Mouse (Mus musculus): ENCODE measurements around the gene Gnb1. TPM values are rescaled to one million over a fixed set of nuclear protein-coding genes. Genes with fewer than 3 reads are reported as not detected.

The Gnb1 gene
- polyA plus RNA-seq, 1 experiment from 2014 or later = 316 TPM

GRCm38 (mm10) chr4:155593780-155594179 is 102.6 kb downstream of the Gnb1 start:
- H3K36me3 ChIP-seq (ENCODE audit: control insufficient read depth, insufficient read depth) = peaks cover 14% of the 10 kb centered on the region
- no peaks in the 10 kb centered on the region for H3K9me3 ChIP-seq (replicated peaks; ENCODE audit: control insufficient read depth, low read length)
- H3K27me3 ChIP-seq (ENCODE audit: control insufficient read depth, insufficient read depth, low read length) = no peaks in the 10 kb centered on the region
- H3K4me1 ChIP-seq (ENCODE audit: control insufficient read depth, insufficient read depth, low read length) = no peaks in the 10 kb centered on the region
- ATAC-seq (replicated peaks; ENCODE audit: extremely low read depth, insufficient read depth, low FRiP score) = no peak
- no peak overlapping the region for H3K9ac ChIP-seq (ENCODE audit: low read length)
- H3K4me2 ChIP-seq (ENCODE audit: low read depth, low read length) = no peak overlapping the region
- no peak overlapping the region for H3K4me3 ChIP-seq (ENCODE audit: low read length)
- 69% methylated on average over 1 of the region's 1 CpGs for whole genome bisulfite sequencing
- no peak overlapping the region for H3K27ac ChIP-seq (ENCODE audit: low read length)

GRCm38 (mm10) chr4:155595777-155596176 is 104.6 kb downstream of the Gnb1 start:
- H3K4me3 ChIP-seq (ENCODE audit: low read length) = no peak overlapping the region
- no peak for ATAC-seq (replicated peaks; ENCODE audit: extremely low read depth, insufficient read depth, low FRiP score)
- H3K9ac ChIP-seq (ENCODE audit: low read length) = no peak overlapping the region
- no peaks in the 10 kb centered on the region for H3K36me3 ChIP-seq (ENCODE audit: control insufficient read depth, insufficient read depth)
- H3K4me2 ChIP-seq (ENCODE audit: low read depth, low read length) = no peak overlapping the region
- WGBS = 69% methylated on average over 3 of the region's 3 CpGs
- H3K27ac ChIP-seq (ENCODE audit: low read length) = no peak overlapping the region
- no peaks in the 10 kb centered on the region for H3K27me3 ChIP-seq (ENCODE audit: control insufficient read depth, insufficient read depth, low read length)
- no peaks in the 10 kb centered on the region for H3K9me3 ChIP-seq (replicated peaks; ENCODE audit: control insufficient read depth, low read length)
- H3K4me1 ChIP-seq (ENCODE audit: control insufficient read depth, insufficient read depth, low read length) = no peaks in the 10 kb centered on the region

DNA sequence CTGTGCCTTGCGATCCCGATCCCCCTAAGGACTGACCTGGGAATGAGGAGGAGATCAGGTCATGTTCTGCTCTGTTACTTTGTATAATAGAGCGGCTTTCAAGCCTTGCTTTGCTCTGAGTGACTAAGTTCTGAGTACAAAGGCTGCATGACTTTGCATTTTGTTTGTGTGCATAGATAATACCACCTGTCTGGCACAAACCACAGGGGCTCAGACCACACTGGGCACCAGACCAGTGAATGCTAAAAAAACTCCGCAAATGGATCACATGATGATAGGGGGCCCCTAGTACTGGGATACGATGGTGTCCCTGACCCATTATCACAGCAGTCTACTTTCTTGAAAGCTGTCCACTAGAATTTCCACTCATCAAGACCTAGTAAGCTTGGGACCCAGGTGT is 105.4 kb downstream of the Gnb1 start:
- 66% methylated on average over 5 of the region's 5 CpGs for WGBS
- H3K4me3 ChIP-seq (ENCODE audit: low read length) = no peak overlapping the region
- no peak for ATAC-seq (replicated peaks; ENCODE audit: extremely low read depth, insufficient read depth, low FRiP score)
- H3K9me3 ChIP-seq (replicated peaks; ENCODE audit: control insufficient read depth, low read length) = no peaks in the 10 kb centered on the region
- H3K36me3 ChIP-seq (ENCODE audit: control insufficient read depth, insufficient read depth) = no peaks in the 10 kb centered on the region
- H3K4me2 ChIP-seq (ENCODE audit: low read depth, low read length) = no peak overlapping the region
- no peak overlapping the region for H3K9ac ChIP-seq (ENCODE audit: low read length)
- no peak overlapping the region for H3K27ac ChIP-seq (ENCODE audit: low read length)
- H3K4me1 ChIP-seq (ENCODE audit: control insufficient read depth, insufficient read depth, low read length) = no peaks in the 10 kb centered on the region
- no peaks in the 10 kb centered on the region for H3K27me3 ChIP-seq (ENCODE audit: control insufficient read depth, insufficient read depth, low read length)

DNA sequence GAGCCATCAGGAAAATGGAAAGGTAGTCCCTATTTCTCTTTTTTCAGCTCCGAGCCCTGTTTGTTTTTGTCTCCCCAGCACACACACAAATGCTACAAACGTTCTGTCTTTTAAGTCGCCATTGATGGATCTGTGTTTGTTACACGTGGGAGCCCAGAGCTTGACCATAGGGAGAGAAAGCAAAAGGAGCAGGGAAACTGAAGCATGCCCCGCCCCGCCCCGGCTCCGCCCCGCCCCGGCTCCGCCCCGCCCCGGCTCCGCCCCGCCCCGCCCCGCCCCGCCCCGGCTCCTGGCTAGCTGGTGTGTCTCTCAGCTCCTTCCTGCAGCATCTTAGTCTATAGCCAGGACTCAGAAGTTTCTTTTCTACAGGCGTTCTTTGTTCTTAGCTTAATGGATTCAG is 107.4 kb downstream of the Gnb1 start:
- Histone ChIP-seq H3K27ac (ENCODE audit: low read length) (no peak overlapping the region), H3K4me2 (ENCODE audit: low read depth, low read length) (no peak overlapping the region), H3K36me3 (ENCODE audit: control insufficient read depth, insufficient read depth) (no peaks in the 10 kb centered on the region), H3K9me3 (replicated peaks; ENCODE audit: control insufficient read depth, low read length) (no peaks in the 10 kb centered on the region), H3K4me3 (ENCODE audit: low read length) (no peak overlapping the region), H3K9ac (ENCODE audit: low read length) (no peak overlapping the region), H3K4me1 (ENCODE audit: control insufficient read depth, insufficient read depth, low read length) (peaks cover 7% of the 10 kb centered on the region), H3K27me3 (ENCODE audit: control insufficient read depth, insufficient read depth, low read length) (no peaks in the 10 kb centered on the region)
- ATAC-seq (replicated peaks; ENCODE audit: extremely low read depth, insufficient read depth, low FRiP score) = no peak
- 17% methylated on average over 20 of the region's 20 CpGs for WGBS

- peak overlapping the region; percentile 97 for H3K9ac ChIP-seq (ENCODE audit: low read length)
- H3K27me3 ChIP-seq (ENCODE audit: control insufficient read depth, insufficient read depth, low read length) = no peaks in the 10 kb centered on the region
- peak overlapping the region; percentile 99 for H3K4me3 ChIP-seq (ENCODE audit: low read length)
- ATAC-seq (replicated peaks; ENCODE audit: extremely low read depth, insufficient read depth, low FRiP score) = no peak
- peaks cover 2% of the 10 kb centered on the region; the same call in 1 of the 2 replicates for H3K36me3 ChIP-seq (ENCODE audit: control insufficient read depth, insufficient read depth)
- H3K27ac ChIP-seq (ENCODE audit: low read length) = peak overlapping the region; percentile 99
- peak overlapping the region; percentile 94 for H3K4me2 ChIP-seq (ENCODE audit: low read depth, low read length)
- no peaks in the 10 kb centered on the region for H3K9me3 ChIP-seq (replicated peaks; ENCODE audit: control insufficient read depth, low read length)
- 84% methylated on average over 10 of the region's 11 CpGs for WGBS
- H3K4me1 ChIP-seq (ENCODE audit: control insufficient read depth, insufficient read depth, low read length) = peaks cover 7% of the 10 kb centered on the region
Observed at GRCm38 (mm10) chr4:155599901-155600825, 109.0 kb downstream of the Gnb1 start.

DNA sequence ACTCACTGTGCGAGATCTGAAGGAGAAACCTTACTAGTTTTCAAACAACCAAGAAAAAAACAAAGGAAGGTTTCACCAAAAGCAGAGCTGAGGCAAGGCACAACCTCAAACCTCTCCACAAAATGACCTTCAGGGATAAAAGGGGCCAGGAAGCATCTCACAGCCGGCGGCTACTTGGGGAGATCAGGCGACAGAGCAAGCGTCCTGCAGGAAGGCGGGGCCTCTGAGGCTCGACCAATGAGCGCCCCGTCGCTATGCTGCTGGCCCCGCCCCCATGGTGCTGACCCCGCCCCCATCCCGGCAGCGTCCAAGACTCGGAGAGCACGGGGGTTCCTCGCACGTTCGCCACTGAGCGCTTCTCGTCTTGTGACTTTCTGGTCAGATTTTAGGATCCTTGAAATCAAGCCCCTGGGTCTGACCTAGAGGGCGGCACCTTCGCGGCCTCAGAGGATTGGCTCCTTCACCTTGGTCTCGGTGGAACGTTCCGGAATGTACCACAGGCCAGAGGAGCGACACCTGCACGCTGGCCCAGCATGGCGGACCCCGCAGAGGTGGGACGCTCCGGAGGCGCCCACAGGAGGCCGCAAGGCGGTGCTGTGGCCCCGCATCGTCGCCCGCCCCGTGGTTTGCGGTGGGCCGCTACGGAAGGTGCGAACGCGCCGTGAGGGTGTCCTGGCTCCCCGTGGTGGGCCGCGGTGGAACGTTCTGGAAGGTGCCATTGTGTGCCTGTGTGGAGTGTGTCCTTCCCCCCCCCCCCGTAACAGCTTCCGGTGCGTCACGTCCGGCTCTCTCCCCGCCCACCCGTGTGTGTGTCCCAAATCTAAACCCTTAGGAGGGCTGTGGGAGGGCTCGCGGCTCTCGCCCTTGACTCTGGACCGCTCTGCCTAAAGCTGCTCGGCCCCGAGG is 110.2 kb downstream of the Gnb1 start, which contains the start of gene Slc35e2:
Gene Slc35e2, plus strand, starts transcription at position 326 of the 906 bp plus-strand sequence.
- WGBS = under 1% methylated on average over 63 of the region's 65 CpGs

GRCm38 (mm10) chr4:155601997-155602456 is 110.9 kb downstream of the Gnb1 start:
- peaks cover 7% of the 10 kb centered on the region for H3K4me1 ChIP-seq (ENCODE audit: control insufficient read depth, insufficient read depth, low read length)
- no peaks in the 10 kb centered on the region for H3K27me3 ChIP-seq (ENCODE audit: control insufficient read depth, insufficient read depth, low read length)
- no peaks in the 10 kb centered on the region for H3K9me3 ChIP-seq (replicated peaks; ENCODE audit: control insufficient read depth, low read length)
- peak overlapping the region; percentile 94 for H3K4me2 ChIP-seq (ENCODE audit: low read depth, low read length)
- WGBS = 1% methylated on average over 31 of the region's 31 CpGs
- H3K4me3 ChIP-seq (ENCODE audit: low read length) = peak overlapping the region; percentile 99
- ATAC-seq (replicated peaks; ENCODE audit: extremely low read depth, insufficient read depth, low FRiP score) = peak; percentile 4; the same call in 1 of the 2 replicates
- H3K36me3 ChIP-seq (ENCODE audit: control insufficient read depth, insufficient read depth) = peaks cover 2% of the 10 kb centered on the region; the same call in 1 of the 2 replicates
- H3K9ac ChIP-seq (ENCODE audit: low read length) = peak overlapping the region; percentile 97
- H3K27ac ChIP-seq (ENCODE audit: low read length) = peak overlapping the region; percentile 99

More for the DNA sequence above, 110.2 kb downstream of the Gnb1 start, which contains the start of gene Slc35e2:
- H3K4me1 ChIP-seq (ENCODE audit: control insufficient read depth, insufficient read depth, low read length) = peaks cover 7% of the 10 kb centered on the region
- H3K36me3 ChIP-seq (ENCODE audit: control insufficient read depth, insufficient read depth) = peaks cover 2% of the 10 kb centered on the region; the same call in 1 of the 2 replicates
- H3K9ac ChIP-seq (ENCODE audit: low read length) = peak within 1 kb of the TSS; percentile 97
- no peaks in the 10 kb centered on the region for H3K9me3 ChIP-seq (replicated peaks; ENCODE audit: control insufficient read depth, low read length)
- peak; percentile 94 for ATAC-seq (replicated peaks; ENCODE audit: extremely low read depth, insufficient read depth, low FRiP score)
- H3K27ac ChIP-seq (ENCODE audit: low read length) = peak within 1 kb of the TSS; percentile 99
- H3K27me3 ChIP-seq (ENCODE audit: control insufficient read depth, insufficient read depth, low read length) = no peaks in the 10 kb centered on the region
- peak within 1 kb of the TSS; percentile 99 for H3K4me3 ChIP-seq (ENCODE audit: low read length)
- peak within 1 kb of the TSS; percentile 94 for H3K4me2 ChIP-seq (ENCODE audit: low read depth, low read length)

DNA sequence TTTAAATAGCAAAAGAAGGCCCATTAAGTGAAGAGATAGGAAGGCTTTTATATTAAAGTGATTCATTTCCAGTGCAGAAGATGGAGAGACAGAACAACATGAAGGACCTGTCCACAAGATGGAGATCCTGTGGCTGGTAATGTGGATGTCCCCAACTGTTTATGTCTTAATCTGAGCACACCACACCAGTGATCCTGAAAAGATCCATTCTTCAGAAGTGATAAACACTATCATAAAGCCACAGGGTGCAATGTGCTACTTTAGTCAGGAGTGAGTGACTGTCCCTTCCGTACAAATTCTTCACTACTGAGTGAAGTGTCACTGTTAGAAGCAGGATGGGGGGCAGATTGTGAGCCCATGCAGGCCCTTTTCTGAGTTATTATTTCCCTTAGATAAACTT is 111.6 kb downstream of the Gnb1 start:
- no peaks in the 10 kb centered on the region for H3K9me3 ChIP-seq (replicated peaks; ENCODE audit: control insufficient read depth, low read length)
- no peaks in the 10 kb centered on the region for H3K27me3 ChIP-seq (ENCODE audit: control insufficient read depth, insufficient read depth, low read length)
- H3K36me3 ChIP-seq (ENCODE audit: control insufficient read depth, insufficient read depth) = peaks cover 2% of the 10 kb centered on the region; the same call in 1 of the 2 replicates
- H3K27ac ChIP-seq (ENCODE audit: low read length) = no peak overlapping the region
- peaks cover 7% of the 10 kb centered on the region for H3K4me1 ChIP-seq (ENCODE audit: control insufficient read depth, insufficient read depth, low read length)
- no peak overlapping the region for H3K9ac ChIP-seq (ENCODE audit: low read length)
- 84% methylated on average over 1 of the region's 1 CpGs for WGBS
- no peak for ATAC-seq (replicated peaks; ENCODE audit: extremely low read depth, insufficient read depth, low FRiP score)
- H3K4me3 ChIP-seq (ENCODE audit: low read length) = peak overlapping the region; percentile 99; the same call in 1 of the 2 replicates
- peak overlapping the region; percentile 94 for H3K4me2 ChIP-seq (ENCODE audit: low read depth, low read length)
